Mouse (Mus musculus) bone marrow, adult 2 months (tissue): ENCODE results near the gene Atp5l.

ENCODE experiments used
- CTCF ChIP-seq: fragments of 200-500 bp; IDR thresholded peaks from 2 replicates; pipeline ENCODE4 v1.5.1; 2011; ENCODE audit warnings: low read length, control low read depth; ENCODE audit not compliant: control insufficient read depth, insufficient read depth
- POLR2A ChIP-seq: fragments of 200-500 bp; IDR thresholded peaks from 2 replicates; pipeline ENCODE4 v1.6.1; 2011; ENCODE audit warnings: low read depth, mild to moderate bottlenecking, control low read depth, low read length, borderline replicate concordance; ENCODE audit not compliant: control insufficient read depth

GRCm38 (mm10) chr9:44914706-44915105 is 5.8 kb downstream of the Atp5l start:
- no peak for TF ChIP-seq POLR2A
- no peak for TF ChIP-seq CTCF
